In genomic region chr6:70844002-70844804, GRCm38 (mm10) we compare ENCODE assay signal across 8 mouse cellular contexts. TPM values are rescaled to one million over a fixed set of nuclear protein-coding genes. Genes with fewer than 3 reads are reported as not detected.
DNase-seq lines count a peak whose midpoint lies in the region; ATAC-seq and TF ChIP-seq lines count a peak whose summit lies in the region.

TSS of gene Eif2ak3 (plus strand) at chr6:70844515.

- H3K4me1 ChIP-seq in forebrain, embryonic 10.5 days: peaks cover 41% of the 10 kb centered on the region
- peaks cover 30% of the 10 kb centered on the region for H3K4me1 ChIP-seq in heart, embryonic 15.5 days (replicated peaks)
- peaks cover 9 to 20% of the 10 kb centered on the region in 2 experiments for H3K4me1 ChIP-seq in liver, embryonic 14.5 days (replicated peaks; ENCODE audit: control insufficient read depth in 2 of 2, insufficient read depth in 2 of 2, low read length in 1 of 2)
- H3K4me1 ChIP-seq in neural tube, embryonic 11.5 days (ENCODE audit: control insufficient read depth, insufficient read depth, low read length): peaks cover 8% of the 10 kb centered on the region; the same call in 1 of the 2 replicates
- H3K4me1 ChIP-seq in stomach, postnatal 0 days (replicated peaks; ENCODE audit: control insufficient read depth, insufficient read depth): no peaks in the 10 kb centered on the region

- DNase-seq in CD8-positive naive resting alpha-beta T cell, adult 2 months (ENCODE audit: low read depth in 2 of 2, low spot score in 2 of 2): peak; percentile 96 to 98
- peak; percentile 95 for DNase-seq in c-Kit-positive CD71-negative TER-119-negative erythroid progenitor cells, embryonic 14.5 days (ENCODE audit: low read depth)
- DNase-seq in forebrain, embryonic 10.5 days (ENCODE audit: extremely low spot score, low spot score): peak; percentile 98
- peak; percentile 99 to 100 for DNase-seq in kidney, postnatal 25 days
- DNase-seq in liver, embryonic 14.5 days (ENCODE audit: low read depth in 3 of 3, low spot score in 3 of 3): peak; percentile 100
- DNase-seq in neural tube, embryonic 11.5 days (ENCODE audit: low spot score): peak; percentile 96
- peak; percentile 98 for DNase-seq in stomach, postnatal 0 days (ENCODE audit: low spot score)

- H3K36me3 ChIP-seq in forebrain, embryonic 10.5 days (replicated peaks): no peaks in the 10 kb centered on the region
- H3K36me3 ChIP-seq in heart, embryonic 15.5 days: peaks cover 5% of the 10 kb centered on the region; the same call in 1 of the 2 replicates
- H3K36me3 ChIP-seq in liver, embryonic 14.5 days (replicated peaks; ENCODE audit: control insufficient read depth, insufficient read depth, low read depth): no peaks in the 10 kb centered on the region
- H3K36me3 ChIP-seq in neural tube, embryonic 11.5 days (ENCODE audit: control insufficient read depth, insufficient read depth, low read length): no peaks in the 10 kb centered on the region
- no peaks in the 10 kb centered on the region for H3K36me3 ChIP-seq in stomach, postnatal 0 days (ENCODE audit: control insufficient read depth, insufficient read depth, low read length)

- peak within 1 kb of the TSS; percentile 73 for H3K9ac ChIP-seq in heart, embryonic 15.5 days
- H3K9ac ChIP-seq in liver, embryonic 14.5 days (replicated peaks): peak within 1 kb of the TSS; percentile 90
- peak within 1 kb of the TSS; percentile 82 for H3K9ac ChIP-seq in neural tube, embryonic 11.5 days (ENCODE audit: low read length)
- H3K9ac ChIP-seq in stomach, postnatal 0 days (ENCODE audit: low read length): peak within 1 kb of the TSS; percentile 94

- peak within 1 kb of the TSS; percentile 89 for H3K27ac ChIP-seq in forebrain, embryonic 10.5 days
- peak within 1 kb of the TSS; percentile 87 for H3K27ac ChIP-seq in heart, embryonic 15.5 days
- peak within 1 kb of the TSS; percentile 85 for H3K27ac ChIP-seq in liver, embryonic 14.5 days
- peak within 1 kb of the TSS; percentile 82 for H3K27ac ChIP-seq in neural tube, embryonic 11.5 days (ENCODE audit: low read depth, low read length)
- H3K27ac ChIP-seq in stomach, postnatal 0 days (replicated peaks): peak within 1 kb of the TSS; percentile 95

- TF ChIP-seq EP300 in liver, embryonic 14.5 days (IDR thresholded peaks at IDR 0.05; ENCODE audit: low read depth): peak; percentile 71
- TF ChIP-seq EP300 in stomach, postnatal 0 days (optimal IDR thresholded peaks at IDR 0.05): peak; percentile 92

- under 1% methylated on average over 63 of the region's 63 CpGs for WGBS in forebrain, embryonic 10.5 days
- WGBS in heart, embryonic 15.5 days: under 1% methylated on average over 61 of the region's 63 CpGs
- WGBS in liver, embryonic 14.5 days (ENCODE audit: insufficient replicate concordance): under 1% methylated on average over 63 of the region's 63 CpGs
- WGBS in neural tube, embryonic 11.5 days: under 1% methylated on average over 63 of the region's 63 CpGs
- 2% methylated on average over 62 of the region's 63 CpGs for whole genome bisulfite sequencing in stomach, postnatal 0 days

- peak within 1 kb of the TSS; percentile 78 for H3K4me2 ChIP-seq in heart, embryonic 15.5 days
- H3K4me2 ChIP-seq in liver, embryonic 14.5 days (ENCODE audit: low read depth): peak within 1 kb of the TSS; percentile 87
- H3K4me2 ChIP-seq in neural tube, embryonic 11.5 days (ENCODE audit: low read depth): peak within 1 kb of the TSS; percentile 71
- peak within 1 kb of the TSS; percentile 80 for H3K4me2 ChIP-seq in stomach, postnatal 0 days (replicated peaks; ENCODE audit: low read depth)

- no peaks in the 10 kb centered on the region for H3K27me3 ChIP-seq in forebrain, embryonic 10.5 days (ENCODE audit: poor library complexity, severe bottlenecking)
- no peaks in the 10 kb centered on the region for H3K27me3 ChIP-seq in heart, embryonic 15.5 days
- no peaks in the 10 kb centered on the region for H3K27me3 ChIP-seq in liver, embryonic 14.5 days (ENCODE audit: control insufficient read depth, insufficient read depth, low read length)
- no peaks in the 10 kb centered on the region for H3K27me3 ChIP-seq in neural tube, embryonic 11.5 days (ENCODE audit: control insufficient read depth, insufficient read depth, low read length)
- H3K27me3 ChIP-seq in stomach, postnatal 0 days (ENCODE audit: control insufficient read depth, insufficient read depth, low read length): no peaks in the 10 kb centered on the region

- H3K9me3 ChIP-seq in forebrain, embryonic 10.5 days: no peaks in the 10 kb centered on the region
- no peaks in the 10 kb centered on the region for H3K9me3 ChIP-seq in heart, embryonic 15.5 days (replicated peaks)
- H3K9me3 ChIP-seq in liver, embryonic 14.5 days (ENCODE audit: control insufficient read depth, low read length): no peaks in the 10 kb centered on the region
- no peaks in the 10 kb centered on the region for H3K9me3 ChIP-seq in neural tube, embryonic 11.5 days (ENCODE audit: control insufficient read depth, low read length)
- H3K9me3 ChIP-seq in stomach, postnatal 0 days (ENCODE audit: control insufficient read depth, low read length): no peaks in the 10 kb centered on the region

- peak; percentile 98 for ATAC-seq in heart, embryonic 15.5 days (replicated peaks; ENCODE audit: insufficient number of reproducible peaks, insufficient read depth, low FRiP score, low read depth)
- ATAC-seq in liver, embryonic 14.5 days (ENCODE audit: insufficient read depth): peak; percentile 97
- peak; percentile 99 for ATAC-seq in neural tube, embryonic 11.5 days (ENCODE audit: insufficient read depth, low FRiP score, low TSS enrichment)
- peak; percentile 98 for ATAC-seq in stomach, postnatal 0 days (ENCODE audit: low FRiP score, low TSS enrichment)

- H3K4me3 ChIP-seq in forebrain, embryonic 10.5 days: peak within 1 kb of the TSS; percentile 90
- peak within 1 kb of the TSS; percentile 66 for H3K4me3 ChIP-seq in heart, embryonic 15.5 days
- peak within 1 kb of the TSS; percentile 91 to 94 for H3K4me3 ChIP-seq in liver, embryonic 14.5 days (ENCODE audit: insufficient read depth in 1 of 2, low read depth in 2 of 2, low read length in 2 of 2)
- H3K4me3 ChIP-seq in neural tube, embryonic 11.5 days (ENCODE audit: low read depth, low read length): peak within 1 kb of the TSS; percentile 90
- H3K4me3 ChIP-seq in stomach, postnatal 0 days (ENCODE audit: low read depth, low read length): peak within 1 kb of the TSS; percentile 92

- TF ChIP-seq CTCF in liver, embryonic 14.5 days (IDR thresholded peaks at IDR 0.05; ENCODE audit: low read depth): no peak
- no peak for TF ChIP-seq CTCF in stomach, postnatal 0 days (IDR thresholded peaks at IDR 0.05; ENCODE audit: low read depth)

RNA-seq across cellular contexts. Expression of gene Eif2ak3, which starts in this region (rescaled TPM):
- 6.5 and 8.0 TPM in 2 replicates for polyA plus RNA-seq in forebrain, embryonic 10.5 days (2016; fragmentation: Nextera tagmentation; extraction: Ambion mirVana)
- polyA plus RNA-seq in heart, embryonic 15.5 days (2015; fragmentation: Nextera tagmentation; extraction: Ambion mirVana): 5.2 and 7.5 TPM in 2 replicates
- polyA plus RNA-seq in liver, embryonic 14.5 days (2012; rRNA removed): 3.2 and 3.3 TPM in 2 replicates
- polyA plus RNA-seq in liver, embryonic 14.5 days (2014; fragmentation: Nextera tagmentation; extraction: Ambion mirVana): 2.3 and 2.5 TPM in 2 replicates
- 10.7 and 10.9 TPM in 2 replicates for polyA plus RNA-seq in neural tube, embryonic 11.5 days (2014; fragmentation: Nextera tagmentation; extraction: Ambion mirVana)
- polyA plus RNA-seq in stomach, postnatal 0 days (2015; fragmentation: Nextera tagmentation; extraction: Ambion mirVana): 6.7 and 7.6 TPM in 2 replicates

Comparison
In these comparisons a context has a peak if more than half of its experiments do, and no peak if none do; other contexts are left out.
1. Peak in every context shown above with its lines: DNase-seq, ATAC-seq, H3K4me3 ChIP-seq and H3K27ac ChIP-seq.